12 mouse cellular contexts compared by ENCODE assay signal in the genomic region with DNA sequence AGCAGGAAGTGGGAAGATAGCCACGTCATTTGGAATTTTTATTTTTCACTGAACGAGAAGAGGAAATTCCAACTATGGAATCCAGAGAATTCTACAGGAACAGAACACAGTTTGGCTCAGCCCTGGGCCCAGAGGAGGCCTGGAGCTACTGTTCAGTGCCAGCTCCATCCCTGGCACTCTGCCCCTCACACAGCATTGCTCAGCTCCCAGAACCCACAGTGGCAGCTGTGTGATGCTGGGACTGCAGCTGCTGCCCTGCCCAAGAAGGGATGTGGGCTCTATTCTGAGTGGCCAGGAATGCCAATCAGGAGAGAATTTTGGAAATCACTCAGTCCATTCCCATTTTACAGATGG. TPM values are rescaled to one million over a fixed set of nuclear protein-coding genes. Genes with fewer than 3 reads are reported as not detected.
DNase-seq lines count a peak whose midpoint lies in the region; ATAC-seq and TF ChIP-seq lines count a peak whose summit lies in the region.
"Had no signal": no experiment of that assay in that cellular context is flagged by ENCODE, and none has a peak within 500 bp of the region (broad histone marks: within the 10 kb centered on the region; RNA-seq: fewer than 3 reads in every experiment).

No protein-coding gene starts in this region.

- TF ChIP-seq POLR2A in thymus, adult 2 months (IDR thresholded peaks at IDR 0.05; ENCODE audit: control insufficient read depth, extremely low read depth, insufficient read depth, low read length, poor library complexity), result no peak

- WGBS in forebrain, embryonic 14.5 days, result 69% methylated on average over 2 of the region's 2 CpGs
- 70% methylated on average over 2 of the region's 2 CpGs for WGBS in forebrain, embryonic 12.5 days
- WGBS in thymus, adult 2 months, result 78% methylated on average over 2 of the region's 2 CpGs

- peak; percentile 54 for DNase-seq in forebrain, embryonic 14.5 days (ENCODE audit: low spot score)
- DNase-seq in kidney, postnatal 36 days, result peak; percentile 29 to 57
- no peak for DNase-seq in kidney, adult 18-20 months
- DNase-seq in layer of hippocampus, adult 11-12 months (ENCODE audit: low spot score), result peak; percentile 79
- DNase-seq in right cerebral cortex, postnatal 10 days (ENCODE audit: low spot score in 2 of 2), result peak; percentile 87
- no peak for DNase-seq in thymus, adult 2 months
- no peak for DNase-seq in retina, postnatal 1 day

- peaks cover 1% of the 10 kb centered on the region; the same call in 1 of the 2 replicates for H3K36me3 ChIP-seq in forebrain, embryonic 14.5 days (ENCODE audit: control insufficient read depth, insufficient read depth, low read length)
- H3K36me3 ChIP-seq in forebrain, embryonic 12.5 days (replicated peaks), result no peaks in the 10 kb centered on the region
- H3K36me3 ChIP-seq in thymus, adult 2 months (ENCODE audit: control insufficient read depth, insufficient read depth, low read length), result no peaks in the 10 kb centered on the region
- H3K36me3 ChIP-seq: embryonic facial prominence, embryonic 13.5 days had no signal

- no peaks in the 10 kb centered on the region for H3K9me3 ChIP-seq in forebrain, embryonic 14.5 days (replicated peaks; ENCODE audit: control insufficient read depth, low read length)
- no peaks in the 10 kb centered on the region for H3K9me3 ChIP-seq in forebrain, embryonic 12.5 days
- H3K9me3 ChIP-seq: embryonic facial prominence, embryonic 13.5 days had no signal

- H3K27me3 ChIP-seq in forebrain, embryonic 14.5 days (replicated peaks; ENCODE audit: control insufficient read depth, insufficient read depth, low read length), result peaks cover 4% of the 10 kb centered on the region; the same call in 1 of the 2 replicates
- H3K27me3 ChIP-seq in forebrain, embryonic 12.5 days, result peaks cover 23% of the 10 kb centered on the region
- H3K27me3 ChIP-seq in thymus, adult 2 months (ENCODE audit: control insufficient read depth, insufficient read depth, low read length), result no peaks in the 10 kb centered on the region
- H3K27me3 ChIP-seq: CH12.LX had no signal

- ATAC-seq in forebrain, embryonic 14.5 days, result 0 out of 2 replicates have a peak, but pooled peaks have one; percentile 50
- ATAC-seq in forebrain, embryonic 12.5 days (ENCODE audit: low FRiP score), result no peak
- ATAC-seq: liver, postnatal 0 days had no signal

- H3K9ac ChIP-seq in forebrain, embryonic 14.5 days (ENCODE audit: low read length), result no peak overlapping the region
- H3K9ac ChIP-seq in forebrain, embryonic 12.5 days, result no peak overlapping the region
- H3K9ac ChIP-seq: embryonic facial prominence, embryonic 13.5 days; liver, postnatal 0 days had no signal

- H3K4me3 ChIP-seq in forebrain, embryonic 14.5 days (ENCODE audit: low read depth, low read length), result no peak overlapping the region
- no peak overlapping the region for H3K4me3 ChIP-seq in forebrain, embryonic 12.5 days (replicated peaks)
- H3K4me3 ChIP-seq in thymus, adult 2 months (ENCODE audit: control insufficient read depth, insufficient read depth, low read length), result no peak overlapping the region
- H3K4me3 ChIP-seq: embryonic facial prominence, embryonic 13.5 days had no signal

- no peak for TF ChIP-seq CTCF in thymus, adult 2 months (IDR thresholded peaks at IDR 0.05; ENCODE audit: borderline replicate concordance, control insufficient read depth, extremely low read depth, insufficient read depth, low read length, poor library complexity)

- no peak overlapping the region for H3K4me2 ChIP-seq in forebrain, embryonic 14.5 days (ENCODE audit: low read length)
- no peak overlapping the region for H3K4me2 ChIP-seq in forebrain, embryonic 12.5 days
- H3K4me2 ChIP-seq: embryonic facial prominence, embryonic 13.5 days had no signal

- H3K4me1 ChIP-seq in forebrain, embryonic 14.5 days (ENCODE audit: control insufficient read depth, insufficient read depth, low read length), result peaks cover 10% of the 10 kb centered on the region
- peaks cover 49% of the 10 kb centered on the region for H3K4me1 ChIP-seq in forebrain, embryonic 12.5 days
- no peaks in the 10 kb centered on the region for H3K4me1 ChIP-seq in thymus, adult 2 months (replicated peaks; ENCODE audit: control insufficient read depth, insufficient read depth, low read length)

- no peak overlapping the region for H3K27ac ChIP-seq in forebrain, embryonic 14.5 days (ENCODE audit: low read depth, low read length)
- H3K27ac ChIP-seq in forebrain, embryonic 12.5 days, result no peak overlapping the region
- no peak overlapping the region for H3K27ac ChIP-seq in thymus, adult 2 months (ENCODE audit: control insufficient read depth, insufficient read depth, low read length)
- H3K27ac ChIP-seq: embryonic facial prominence, embryonic 13.5 days had no signal

RNA-seq across cellular contexts. Expression of a gene that starts 4.8 kb away (rescaled TPM):
- 0.34 and 0.36 TPM in 2 replicates for polyA plus RNA-seq in forebrain, embryonic 14.5 days (2014; fragmentation: Nextera tagmentation; extraction: Ambion mirVana)
- 0.65 TPM in 1 of 2 replicates, not detected in the other for polyA plus RNA-seq in forebrain, embryonic 12.5 days (2016; fragmentation: Nextera tagmentation; extraction: Ambion mirVana)
- 0.04 and 0.34 TPM in 2 replicates for polyA plus RNA-seq in thymus, adult 2 months (2012; rRNA removed)
- polyA plus RNA-seq: embryonic facial prominence, embryonic 13.5 days; liver, postnatal 0 days had no signal

RNA-seq across cellular contexts. Expression of a gene that starts 12.1 kb away (rescaled TPM):
- 5.2 and 10.8 TPM in 2 replicates for polyA plus RNA-seq in forebrain, embryonic 14.5 days (2014; fragmentation: Nextera tagmentation; extraction: Ambion mirVana)
- polyA plus RNA-seq in forebrain, embryonic 12.5 days (2016; fragmentation: Nextera tagmentation; extraction: Ambion mirVana), result 19.9 and 24.1 TPM in 2 replicates
- 65.7 and 71.9 TPM in 2 replicates for polyA plus RNA-seq in thymus, adult 2 months (2012; rRNA removed)

RNA-seq across cellular contexts. Expression of a gene that starts 19.2 kb away (rescaled TPM):
- polyA plus RNA-seq in forebrain, embryonic 14.5 days (2014; fragmentation: Nextera tagmentation; extraction: Ambion mirVana), result not detected in 2 replicates
- polyA plus RNA-seq in forebrain, embryonic 12.5 days (2016; fragmentation: Nextera tagmentation; extraction: Ambion mirVana), result not detected in 2 replicates
- 0.20 and 0.26 TPM in 2 replicates for polyA plus RNA-seq in thymus, adult 2 months (2012; rRNA removed)
- polyA plus RNA-seq: embryonic facial prominence, embryonic 13.5 days; liver, postnatal 0 days; neural tube, embryonic 11.5 days had no signal

RNA-seq across cellular contexts. Expression of a gene that starts 40.6 kb away (rescaled TPM):
- 55.5 and 56.4 TPM in 2 replicates for polyA plus RNA-seq in forebrain, embryonic 14.5 days (2014; fragmentation: Nextera tagmentation; extraction: Ambion mirVana)
- 57.8 and 60.6 TPM in 2 replicates for polyA plus RNA-seq in forebrain, embryonic 12.5 days (2016; fragmentation: Nextera tagmentation; extraction: Ambion mirVana)
- polyA plus RNA-seq in thymus, adult 2 months (2012; rRNA removed), result 117 and 134 TPM in 2 replicates

RNA-seq across cellular contexts. Expression of a gene that starts 48.8 kb away (rescaled TPM):
- polyA plus RNA-seq in forebrain, embryonic 14.5 days (2014; fragmentation: Nextera tagmentation; extraction: Ambion mirVana), result 46.1 and 47.5 TPM in 2 replicates
- polyA plus RNA-seq in forebrain, embryonic 12.5 days (2016; fragmentation: Nextera tagmentation; extraction: Ambion mirVana), result 62.3 and 62.5 TPM in 2 replicates
- 39.1 and 54.3 TPM in 2 replicates for polyA plus RNA-seq in thymus, adult 2 months (2012; rRNA removed)

Comparison
In these comparisons a context has a peak if more than half of its experiments do, and no peak if none do; other contexts are left out.
1. DNase-seq: peak in forebrain, embryonic 14.5 days (single experiment), kidney, postnatal 36 days (2 of 2), layer of hippocampus, adult 11-12 months (single experiment) and right cerebral cortex, postnatal 10 days (2 of 2); none in kidney, adult 18-20 months (single experiment), thymus, adult 2 months (single experiment) and retina, postnatal 1 day (single experiment).